Mouse (Mus musculus) adrenal gland, adult 2 months (tissue): ENCODE measurements at regions not wholly inside any gene's neighbourhood (a gene's known extent, or its start where the extent isn't known, plus 50 kb on each side); places are given as distances from the start of the nearest gene placed in this dataset.

Source experiments
- DNase-seq: peaks from one replicate; pipeline ENCODE4 v3.0.0; 2021

- no peak for DNase-seq
Measured at GRCm38 (mm10) chr3:60926024-60926547, 76.5 kb upstream of the P2ry1 start.

GRCm38 (mm10) chr3:60928910-60929309 lies 73.7 kb upstream of the P2ry1 start:
- DNase-seq = no peak

- DNase-seq = no peak
Measured at GRCm38 (mm10) chr3:60934492-60934891, 68.1 kb upstream of the P2ry1 start.

GRCm38 (mm10) chr3:60941451-60941850 lies 61.1 kb upstream of the P2ry1 start:
- DNase-seq = no peak

- no peak for DNase-seq
Measured at GRCm38 (mm10) chr3:60948897-60949296, 53.7 kb upstream of the P2ry1 start.
